Mouse (Mus musculus) thymus, adult 18-20 months (tissue): ENCODE measurements around the gene Rnf212b.
A peak's percentile ranks its signal among the peaks of the same experiment; 100 is the strongest.

ENCODE experiments used
- DNase-seq, 2 experiments: peaks; one replicate each; pipeline ENCODE4 v3.0.0; 2022; ENCODE audit warnings: mixed read lengths in 2 of 2

Rnf212b gene

DNA sequence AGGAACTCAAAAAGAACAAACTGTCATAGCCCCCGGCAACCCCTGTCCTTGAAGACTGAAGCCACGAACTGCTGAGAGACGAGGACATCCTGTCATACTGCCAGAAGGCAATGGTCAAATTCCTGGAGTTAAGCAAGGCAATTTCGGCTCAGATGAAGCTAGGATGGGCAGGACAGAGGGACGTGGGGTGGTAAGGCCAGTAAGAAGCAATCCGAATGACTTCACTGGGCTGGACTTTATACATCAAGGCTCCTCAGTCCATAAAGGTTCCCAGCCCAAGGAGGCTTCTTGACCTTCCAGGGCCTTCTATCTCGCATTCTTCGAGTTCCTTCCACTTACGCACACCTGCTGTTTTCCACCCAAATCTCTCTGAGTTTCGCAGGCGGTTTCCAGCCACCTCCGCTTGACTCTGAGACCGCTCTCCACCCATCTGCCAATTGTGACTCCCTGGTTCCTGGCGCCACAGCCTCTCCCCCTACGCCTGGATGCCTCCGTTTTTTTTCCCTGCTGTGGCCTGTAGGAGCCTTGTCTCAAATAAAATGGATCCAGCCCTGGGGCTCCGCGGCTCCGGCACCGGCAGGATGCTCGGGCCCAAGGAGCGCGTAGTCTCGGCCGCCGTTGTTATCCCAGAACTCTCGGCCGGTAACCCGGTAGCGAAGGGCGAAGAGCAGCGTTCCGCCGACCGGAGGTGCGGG lies 62.0 kb downstream of the Rnf212b start:
- DNase-seq, result no peak

DNA sequence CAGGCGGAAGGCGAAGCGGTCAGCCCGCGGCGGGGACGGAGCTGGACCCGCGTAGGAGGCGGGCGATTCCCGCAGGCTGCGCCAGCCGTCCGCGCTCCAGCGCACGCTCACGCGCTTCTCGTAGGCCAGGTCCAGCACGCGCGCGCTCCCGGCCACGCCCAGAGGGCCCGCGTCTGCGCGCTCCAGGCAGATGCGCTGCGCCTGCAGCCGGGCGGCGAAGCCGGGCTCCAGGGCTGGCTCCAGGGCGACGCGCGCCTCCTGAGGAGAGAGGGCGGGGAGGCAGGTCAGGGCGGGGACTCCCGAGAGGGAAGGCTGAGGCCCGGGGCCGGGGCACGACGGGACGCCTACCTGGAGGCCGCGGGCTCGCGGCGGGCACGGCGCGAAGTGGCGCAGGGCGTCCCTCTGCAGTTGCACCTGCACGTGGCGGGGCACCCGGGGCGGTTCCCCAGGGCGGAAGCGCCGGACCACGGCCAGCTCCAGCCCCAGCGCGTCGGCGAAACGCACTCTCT lies 62.7 kb downstream of the Rnf212b start:
- peak; percentile 71 to 78 for DNase-seq

DNA sequence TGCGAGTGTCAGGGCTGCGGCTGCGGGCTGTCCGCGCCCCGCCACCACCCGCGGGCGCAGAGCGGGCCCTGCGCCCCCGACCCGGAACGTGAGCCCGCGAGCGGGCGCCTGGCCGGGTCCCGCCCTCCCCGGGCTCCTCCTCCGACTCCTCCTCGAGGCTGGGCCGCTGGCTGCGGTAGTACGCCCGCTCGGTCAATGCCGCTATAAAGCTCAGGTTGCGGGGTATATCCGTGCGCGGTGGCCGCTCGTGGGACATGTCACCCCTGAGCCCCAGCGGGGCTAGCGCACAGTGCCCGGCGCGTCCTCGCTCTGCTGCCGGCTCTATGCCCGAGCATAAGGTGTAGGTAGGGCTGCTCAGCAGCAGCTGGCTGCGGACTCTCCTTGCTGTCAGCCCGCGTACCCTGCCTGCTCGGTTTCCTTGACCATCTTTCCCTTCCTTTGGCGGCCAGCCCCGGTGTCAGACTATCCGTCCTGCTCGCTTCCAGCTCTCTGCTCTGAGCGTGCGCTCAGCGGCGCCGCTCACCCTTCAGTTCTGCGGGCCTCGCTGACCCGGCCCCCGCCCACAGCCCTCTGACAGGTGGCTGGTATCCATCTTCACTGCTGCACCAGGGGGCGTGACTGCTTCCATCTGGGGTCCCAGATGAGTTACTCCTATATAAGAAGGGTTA lies 63.2 kb downstream of the Rnf212b start, which contains the start of gene Ppp1r3e:
Gene Ppp1r3e, minus strand, starts transcription at position 503 of the 668 bp plus-strand sequence.
- peak; percentile 45 to 54 for DNase-seq

DNA sequence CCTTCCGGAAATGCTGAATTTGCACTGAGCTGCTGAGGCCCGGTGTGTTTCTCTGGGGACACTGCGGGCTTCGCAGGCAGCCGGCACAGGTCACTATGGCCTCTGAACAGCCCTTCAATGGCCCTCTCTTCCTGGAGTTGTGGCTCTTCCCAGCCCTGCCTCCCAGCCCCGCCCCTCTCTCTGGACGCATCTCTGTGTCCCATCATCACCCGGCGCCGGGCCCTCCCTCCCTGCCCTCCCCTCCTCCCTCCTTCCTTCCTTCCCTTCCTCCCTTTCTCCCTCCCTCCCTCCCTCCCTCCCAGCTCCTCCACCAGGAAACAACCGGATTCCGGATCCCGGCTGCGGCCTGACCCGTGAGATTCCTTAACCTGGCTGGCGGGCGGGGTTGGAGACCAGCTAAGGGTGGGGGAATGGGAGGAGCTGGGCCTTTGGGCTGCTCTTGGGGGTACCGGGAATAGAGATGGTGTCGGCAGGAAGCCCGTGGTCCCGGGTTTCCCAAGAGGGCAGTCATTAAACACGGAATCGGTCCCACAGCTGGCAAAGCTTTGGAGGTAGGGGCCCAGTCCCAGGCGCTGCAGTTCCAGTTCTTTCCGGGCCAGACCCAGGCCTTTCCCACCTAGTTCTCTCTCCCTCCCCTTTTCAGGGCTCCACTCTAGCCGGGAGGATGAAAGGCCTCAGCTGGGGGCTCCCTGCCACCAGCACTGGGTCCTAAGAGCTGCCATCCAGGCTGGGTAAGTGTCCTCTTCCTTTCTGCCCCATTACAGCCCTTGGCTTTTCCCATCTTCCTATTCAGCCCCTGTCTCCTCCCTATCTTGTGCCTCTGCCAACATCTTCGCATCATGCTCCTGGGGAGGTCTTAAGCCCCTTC lies 69.4 kb downstream of the Rnf212b start, which contains the start of the genes Bcl2l2 and Gm20521:
Gene Bcl2l2, plus strand, starts transcription at position 224 of the 868 bp plus-strand sequence.
Gene Gm20521, plus strand, starts transcription at position 288 of the 868 bp plus-strand sequence.
- DNase-seq, result peak in 1 of 2 experiments; percentile 28

DNA sequence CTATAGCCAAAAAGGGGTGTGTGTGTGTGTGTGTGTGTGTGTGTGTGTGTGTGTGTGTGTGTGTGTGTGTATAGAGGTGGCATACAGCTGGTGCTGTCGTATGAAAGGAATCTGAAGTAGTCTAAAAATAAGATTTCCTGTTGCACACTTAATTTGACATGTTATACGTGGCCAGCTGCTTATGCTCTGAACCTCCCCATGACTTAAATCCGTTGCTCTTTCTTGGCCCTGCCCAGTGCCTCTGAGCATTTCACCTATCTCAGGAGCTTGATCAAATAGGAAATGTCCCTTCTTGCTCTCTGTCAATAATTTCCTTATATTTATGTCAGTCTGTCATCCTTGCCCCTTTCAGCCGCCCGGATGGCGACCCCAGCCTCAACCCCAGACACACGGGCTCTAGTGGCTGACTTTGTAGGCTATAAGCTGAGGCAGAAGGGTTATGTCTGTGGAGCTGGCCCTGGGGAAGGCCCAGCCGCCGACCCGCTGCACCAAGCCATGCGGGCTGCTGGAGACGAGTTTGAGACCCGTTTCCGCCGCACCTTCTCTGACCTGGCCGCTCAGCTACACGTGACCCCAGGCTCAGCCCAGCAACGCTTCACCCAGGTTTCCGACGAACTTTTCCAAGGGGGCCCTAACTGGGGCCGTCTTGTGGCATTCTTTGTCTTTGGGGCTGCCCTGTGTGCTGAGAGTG lies 70.2 kb downstream of the Rnf212b start:
- no peak for DNase-seq

DNA sequence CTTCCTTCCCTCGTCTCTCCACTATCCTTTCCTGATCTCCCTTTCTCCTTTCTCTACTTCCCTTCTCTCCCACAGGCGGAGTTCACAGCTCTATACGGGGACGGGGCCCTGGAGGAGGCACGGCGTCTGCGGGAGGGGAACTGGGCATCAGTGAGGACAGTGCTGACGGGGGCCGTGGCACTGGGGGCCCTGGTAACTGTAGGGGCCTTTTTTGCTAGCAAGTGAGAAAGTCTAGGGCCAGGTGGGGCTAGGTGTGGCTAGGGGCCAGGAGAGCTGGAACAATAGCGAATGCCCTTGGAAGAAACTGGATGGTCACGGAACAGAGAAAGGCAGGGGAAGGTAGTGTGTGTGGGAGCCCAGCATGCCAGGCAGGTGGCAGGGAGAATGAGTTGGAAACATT lies 71.4 kb downstream of the Rnf212b start:
- DNase-seq, result no peak

DNA sequence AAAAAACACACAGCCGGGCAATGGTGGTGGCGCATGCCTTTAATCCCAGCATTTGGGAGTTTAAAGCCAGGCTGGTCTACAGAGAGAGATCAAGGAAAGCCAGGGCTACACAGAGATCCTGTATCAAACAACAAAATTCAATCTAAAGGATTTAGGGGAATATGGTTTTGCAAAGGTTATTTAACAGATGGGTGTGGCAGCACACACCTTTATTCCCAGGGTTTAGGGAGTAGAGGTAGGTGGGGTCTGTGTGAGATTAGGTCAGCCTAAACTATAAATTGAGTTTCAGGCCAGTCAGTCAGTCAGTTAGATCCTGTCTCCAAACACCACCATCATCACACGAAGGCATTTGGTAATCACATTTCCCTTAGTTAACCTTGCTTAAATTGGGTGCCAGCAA lies 78.3 kb downstream of the Rnf212b start, which contains the start of gene Pabpn1:
Gene Pabpn1, plus strand, starts transcription at position 301 of the 400 bp plus-strand sequence.
- no peak for DNase-seq

DNA sequence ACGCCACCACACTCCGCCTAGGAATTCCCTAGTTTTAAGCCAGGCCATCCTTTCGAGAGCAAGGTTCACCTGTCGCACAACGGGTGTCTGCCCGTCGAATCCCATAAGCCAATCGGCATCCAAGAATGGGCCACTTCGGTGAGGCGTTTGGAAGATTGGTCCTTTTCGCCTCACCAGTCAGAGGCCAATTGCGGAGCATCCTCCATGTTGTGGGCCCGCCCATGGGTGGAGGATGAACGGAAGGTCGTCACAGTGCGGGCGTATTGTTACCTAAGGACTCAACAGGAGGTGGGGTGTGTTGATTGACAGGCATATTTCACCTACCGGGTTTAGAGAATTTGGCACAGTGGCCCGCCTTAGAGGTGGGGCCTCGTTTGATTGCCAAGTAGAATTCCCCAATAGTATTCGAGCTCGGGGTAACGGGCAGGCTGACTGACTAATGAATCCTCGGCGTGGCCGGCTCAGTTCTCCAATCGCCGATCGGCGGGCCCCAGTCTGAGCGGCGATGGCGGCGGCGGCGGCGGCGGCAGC lies 79.8 kb downstream of the Rnf212b start:
- peak; percentile 95 to 99 for DNase-seq

DNA sequence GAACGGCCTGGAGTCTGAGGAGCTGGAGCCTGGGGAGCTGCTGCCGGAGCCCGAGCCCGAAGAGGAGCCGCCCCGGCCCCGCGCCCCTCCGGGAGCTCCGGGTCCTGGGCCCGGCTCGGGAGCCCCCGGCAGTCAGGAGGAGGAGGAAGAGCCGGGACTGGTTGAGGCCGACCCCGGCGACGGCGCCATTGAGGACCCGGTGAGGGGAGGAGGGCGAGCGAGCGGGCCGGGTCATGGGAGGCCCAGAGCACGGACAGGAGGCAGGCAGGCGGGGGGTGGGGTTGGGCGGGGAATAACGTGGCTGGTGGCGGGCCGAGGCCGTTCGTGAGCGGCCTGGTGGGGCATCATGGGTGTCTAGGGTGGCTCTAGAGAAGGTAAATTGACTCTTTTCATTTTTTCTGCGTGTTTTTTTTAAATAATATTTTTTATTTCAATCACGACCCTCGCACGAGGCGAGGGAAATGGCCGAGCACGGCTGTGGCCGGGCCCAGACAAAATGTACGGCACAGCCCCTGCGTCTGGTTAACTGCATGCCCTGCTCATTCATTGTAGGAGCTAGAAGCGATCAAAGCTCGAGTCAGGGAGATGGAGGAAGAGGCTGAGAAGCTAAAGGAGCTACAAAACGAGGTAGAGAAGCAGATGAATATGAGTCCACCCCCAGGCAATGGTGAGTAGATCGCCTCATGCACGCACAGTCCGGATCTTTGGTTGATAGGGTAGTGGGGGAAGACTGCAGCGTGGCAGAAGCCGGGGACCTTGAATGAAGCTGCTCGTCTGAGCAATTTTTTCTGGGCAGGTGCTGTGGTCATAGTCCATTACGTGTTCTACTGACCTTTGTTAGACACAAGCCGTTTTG lies 80.6 kb downstream of the Rnf212b start:
- peak in 1 of 2 experiments; percentile 61 for DNase-seq

DNA sequence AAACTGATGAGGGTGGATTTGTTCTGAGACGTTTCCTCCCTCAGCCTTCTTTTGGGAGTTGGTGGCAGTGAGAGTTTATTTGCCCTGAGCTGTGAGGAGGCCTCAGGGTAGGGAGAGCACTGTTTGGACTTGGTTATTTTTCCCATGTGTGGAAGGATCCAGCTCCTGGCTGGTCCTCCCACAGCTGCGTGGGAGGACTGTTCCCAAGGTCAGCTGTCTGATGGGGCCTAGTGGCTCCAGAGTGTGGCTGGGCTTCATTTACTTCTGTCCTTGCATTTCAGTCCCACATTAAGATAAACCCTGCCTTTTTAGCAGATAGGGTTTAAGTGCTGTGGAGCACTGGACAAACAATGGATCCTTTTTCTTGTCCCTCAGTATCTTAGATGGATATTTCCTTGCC lies 83.5 kb downstream of the Rnf212b start:
- no peak for DNase-seq

DNA sequence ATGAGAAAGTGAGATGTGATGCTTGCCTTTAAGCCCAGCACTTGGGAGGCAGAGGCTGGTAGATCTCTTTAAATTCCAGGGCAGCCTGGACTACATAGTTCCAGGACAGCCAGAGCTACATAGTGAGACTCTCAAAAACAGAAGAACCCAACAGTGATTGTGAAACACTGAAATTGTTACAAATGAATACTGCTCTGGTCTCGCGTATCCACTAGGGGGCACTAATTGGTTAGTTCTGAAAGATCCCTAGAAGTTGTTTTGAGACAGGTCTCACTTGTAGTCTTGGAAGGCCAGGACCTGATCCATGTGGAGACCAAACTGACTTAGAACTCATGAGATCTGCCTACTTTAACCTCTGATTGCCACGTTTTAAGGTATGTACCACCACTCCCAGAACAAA lies 86.4 kb downstream of the Rnf212b start:
- peak in 1 of 2 experiments; percentile 33 for DNase-seq

DNA sequence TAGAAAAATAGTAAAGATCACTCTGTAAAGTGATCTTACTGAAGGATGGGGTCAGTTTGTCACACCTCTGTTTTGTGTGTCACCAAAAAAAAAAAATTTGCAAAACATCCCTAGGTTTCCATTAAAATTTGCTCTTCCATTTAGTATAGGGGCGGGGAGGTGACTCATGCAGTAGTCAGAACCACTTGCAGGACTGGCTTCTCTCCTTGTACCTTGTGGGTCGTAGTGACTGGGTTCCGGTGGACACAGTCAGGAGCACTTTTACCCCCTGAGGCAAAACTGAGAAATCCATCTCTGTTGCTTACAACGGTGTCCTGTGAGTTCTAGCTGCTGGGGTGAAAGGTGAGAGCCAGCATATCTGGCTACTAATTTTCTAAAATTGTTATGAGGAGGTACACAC lies 89.7 kb downstream of the Rnf212b start:
- no peak for DNase-seq
